Mouse (Mus musculus) forebrain, embryonic 10.5 days (tissue): ENCODE measurements at regions not wholly inside any gene's neighbourhood (a gene's known extent, or its start where the extent isn't known, plus 50 kb on each side); places are given as distances from the start of the nearest gene placed in this dataset.

Experiments
- DNase-seq: peaks from one replicate; pipeline ENCODE4 v3.0.0-alpha.2; 2017; ENCODE audit warnings: low spot score; ENCODE audit errors: extremely low spot score
- H3K27ac ChIP-seq: fragments of 300-500 bp; sonication (generic); 2 replicates; pipeline ENCODE4 v1.5.1; 2016; ENCODE audit warnings: mild to moderate bottlenecking
- H3K27me3 ChIP-seq: fragments of 300-500 bp; sonication (generic); 2 replicates; pipeline ENCODE4 v1.6.1; 2016; ENCODE audit warnings: mild to moderate bottlenecking; ENCODE audit not compliant: poor library complexity, severe bottlenecking
- H3K36me3 ChIP-seq: fragments of 300-500 bp; sonication (generic); replicated peaks from 2 replicates; pipeline ENCODE4 v1.6.1; 2016; ENCODE audit warnings: mild to moderate bottlenecking, moderate library complexity
- H3K4me1 ChIP-seq: fragments of 300-500 bp; sonication (generic); 2 replicates; pipeline ENCODE4 v1.6.1; 2016
- H3K4me3 ChIP-seq: fragments of 300-500 bp; sonication (generic); 2 replicates; pipeline ENCODE4 v1.5.1; 2016; ENCODE audit warnings: mild to moderate bottlenecking, moderate library complexity
- H3K9me3 ChIP-seq: fragments of 300-500 bp; sonication (generic); 2 replicates; pipeline ENCODE4 v1.6.1; 2016; ENCODE audit warnings: mild to moderate bottlenecking, moderate library complexity
- WGBS: fragments of 180-500 bp; shearing (Covaris S2); methylation state at CpG from one replicate; pipeline ENCODE4 v1.1.7; 2016; 5-methylcytosine and 5-hydroxymethylcytosine counted together

DNA sequence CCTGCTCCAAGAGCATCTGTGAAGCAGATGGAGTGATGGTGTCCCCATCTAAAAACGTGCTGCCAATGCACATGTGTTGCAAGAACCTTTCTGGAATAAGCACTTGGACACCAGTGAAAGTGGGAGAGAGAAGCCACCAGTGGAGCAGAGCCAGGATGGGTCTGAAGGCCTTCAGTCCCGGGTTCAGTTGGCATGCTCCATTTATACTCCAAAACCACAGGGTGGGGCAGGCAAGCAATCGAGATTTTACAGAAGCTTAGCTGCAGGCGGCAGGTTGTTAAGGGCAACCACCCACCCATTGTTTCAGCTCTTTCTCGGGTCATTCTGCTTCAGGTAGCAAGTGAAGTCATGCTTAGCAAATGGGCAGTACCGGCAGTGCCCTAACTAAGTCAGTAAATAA lies 51.8 kb upstream of the Sv2b start:
- no peaks in the 10 kb centered on the region for H3K9me3 ChIP-seq
- H3K36me3 ChIP-seq: no peaks in the 10 kb centered on the region
- no peak overlapping the region for H3K4me3 ChIP-seq
- no peak overlapping the region for H3K27ac ChIP-seq
- DNase-seq: no peak
- H3K27me3 ChIP-seq: no peaks in the 10 kb centered on the region; the same call in 1 of the 2 replicates
- H3K4me1 ChIP-seq: peaks cover 18% of the 10 kb centered on the region
- WGBS: 26% methylated on average over 6 of the region's 6 CpGs

DNA sequence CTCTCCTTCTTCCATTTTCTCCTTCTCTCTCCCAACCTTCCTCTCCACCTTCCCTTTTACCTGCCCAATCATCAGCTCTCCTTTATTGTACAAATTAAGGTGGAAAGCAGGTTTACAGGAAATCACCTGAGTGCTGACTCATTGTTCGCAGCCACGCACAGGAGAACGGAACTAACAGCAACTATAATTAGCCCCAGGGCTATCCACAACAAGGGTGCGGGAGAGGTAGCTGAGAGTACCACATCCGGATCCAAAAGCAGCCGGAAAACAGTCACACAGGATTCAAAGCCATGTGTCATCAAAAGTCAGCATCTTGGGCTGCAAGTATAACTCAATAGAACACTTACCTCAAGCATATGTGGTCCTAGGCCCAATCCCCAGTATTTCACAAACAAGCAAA lies 53.5 kb upstream of the Sv2b start:
- Histone ChIP-seq H3K27ac (no peak overlapping the region), H3K27me3 (no peaks in the 10 kb centered on the region; the same call in 1 of the 2 replicates), H3K4me1 (peaks cover 22% of the 10 kb centered on the region), H3K4me3 (no peak overlapping the region), H3K36me3 (no peaks in the 10 kb centered on the region), H3K9me3 (no peaks in the 10 kb centered on the region)
- no peak for DNase-seq
- WGBS: 88% methylated on average over 6 of the region's 6 CpGs

DNA sequence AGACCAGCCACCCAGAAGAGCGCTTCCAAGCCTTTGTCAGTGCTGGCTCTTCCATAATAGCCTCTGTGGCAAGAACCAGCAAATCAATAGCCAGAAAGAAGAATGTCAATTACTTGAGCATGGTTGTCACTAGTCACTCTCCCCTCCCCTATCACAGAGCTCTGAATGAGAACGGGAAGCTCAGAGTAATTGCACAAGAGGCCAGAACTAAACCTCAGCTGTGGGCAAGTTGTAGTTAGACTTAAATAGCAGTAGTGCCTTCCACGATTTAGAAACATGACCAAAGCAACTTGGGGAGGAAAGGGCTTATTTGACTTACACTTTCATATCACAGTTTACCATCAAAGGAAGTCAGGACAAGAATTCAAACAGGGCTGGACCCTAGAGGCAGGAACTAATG lies 56.4 kb upstream of the Sv2b start:
- no peak overlapping the region for H3K4me3 ChIP-seq
- H3K4me1 ChIP-seq: peaks cover 22% of the 10 kb centered on the region
- H3K27me3 ChIP-seq: peaks cover 8% of the 10 kb centered on the region
- no peak overlapping the region for H3K27ac ChIP-seq
- no peaks in the 10 kb centered on the region for H3K36me3 ChIP-seq
- DNase-seq: no peak
- no peaks in the 10 kb centered on the region for H3K9me3 ChIP-seq
- WGBS: 51% methylated on average over 3 of the region's 3 CpGs

DNA sequence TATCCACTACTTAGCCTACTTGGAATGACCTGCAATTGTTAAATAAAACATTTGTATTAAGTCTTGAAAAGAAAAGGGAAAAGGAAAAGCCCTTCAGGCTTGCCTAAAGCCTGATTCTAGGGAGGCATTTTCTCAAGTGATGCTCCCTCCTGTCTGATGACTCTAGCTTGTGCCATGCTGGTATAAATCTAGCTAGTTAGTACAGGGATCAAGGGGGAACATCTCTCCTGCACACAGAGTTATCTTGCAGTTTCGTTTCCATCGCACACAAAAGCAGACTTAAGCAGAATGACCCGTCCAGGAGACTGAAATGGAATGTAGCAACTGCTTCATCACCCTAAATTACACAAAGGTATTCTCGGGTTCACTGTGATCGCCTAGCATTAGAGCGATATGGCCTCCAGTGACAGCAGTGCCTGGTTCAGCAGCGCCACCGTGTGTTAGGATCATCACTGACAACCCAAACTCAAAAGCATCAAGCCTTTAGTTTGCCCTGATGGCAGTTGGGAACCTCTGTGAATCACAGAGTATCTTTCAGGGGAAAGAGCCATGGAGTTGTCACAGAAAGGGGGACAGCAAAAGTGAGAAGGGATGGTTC lies 57.3 kb upstream of the Sv2b start:
- Histone ChIP-seq H3K27me3 (peaks cover 10% of the 10 kb centered on the region), H3K4me1 (peaks cover 15% of the 10 kb centered on the region), H3K27ac (no peak overlapping the region), H3K4me3 (no peak overlapping the region), H3K36me3 (no peaks in the 10 kb centered on the region), H3K9me3 (no peaks in the 10 kb centered on the region)
- DNase-seq: peak; percentile 77
- WGBS: 5% methylated on average over 8 of the region's 8 CpGs

DNA sequence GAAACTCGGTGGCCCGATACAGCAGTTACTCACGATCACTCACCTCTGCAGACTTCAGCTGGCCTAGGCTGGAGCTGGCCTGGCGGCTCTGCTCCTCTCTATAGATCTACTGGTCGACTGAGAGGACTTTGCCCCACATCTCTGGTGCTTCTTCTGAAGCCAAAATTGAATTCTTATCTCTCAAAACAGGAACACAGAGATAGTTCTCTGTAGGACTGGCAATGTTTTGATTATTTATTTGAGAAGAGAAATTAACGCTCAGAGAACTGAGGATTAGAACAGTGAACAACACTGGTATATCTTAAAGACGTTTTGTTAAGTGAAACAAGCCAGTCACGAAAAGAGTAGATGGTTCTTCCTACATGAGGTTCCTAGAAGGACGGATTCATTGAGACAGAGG lies 59.3 kb upstream of the Sv2b start:
- peaks cover 15% of the 10 kb centered on the region for H3K4me1 ChIP-seq
- no peaks in the 10 kb centered on the region for H3K36me3 ChIP-seq
- H3K27ac ChIP-seq: no peak overlapping the region
- no peak for DNase-seq
- H3K9me3 ChIP-seq: no peaks in the 10 kb centered on the region
- WGBS: 84% methylated on average over 9 of the region's 9 CpGs
- H3K4me3 ChIP-seq: no peak overlapping the region
- H3K27me3 ChIP-seq: peaks cover 10% of the 10 kb centered on the region

DNA sequence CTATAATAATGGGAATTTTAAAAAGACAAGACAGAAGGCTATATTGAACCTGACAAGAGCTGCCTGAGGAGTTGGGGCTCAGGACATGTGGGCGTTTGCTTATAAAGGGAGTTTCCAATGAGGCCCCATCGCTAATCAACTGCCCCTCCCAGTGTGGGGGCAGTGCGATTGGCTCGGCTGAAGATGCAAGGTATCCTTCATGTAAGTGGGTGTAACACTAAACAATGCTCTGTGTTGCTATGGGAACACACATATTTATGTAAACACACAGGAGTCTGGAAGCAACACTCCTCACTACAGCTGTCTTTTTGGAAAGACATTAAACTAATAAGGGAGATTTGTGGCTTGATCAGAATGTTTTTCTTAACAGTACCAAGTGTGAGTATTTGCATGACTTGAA lies 60.3 kb upstream of the Sv2b start:
- DNase-seq: no peak
- Histone ChIP-seq H3K27me3 (peaks cover 10% of the 10 kb centered on the region), H3K4me3 (no peak overlapping the region), H3K36me3 (no peaks in the 10 kb centered on the region), H3K4me1 (peaks cover 15% of the 10 kb centered on the region), H3K27ac (no peak overlapping the region), H3K9me3 (no peaks in the 10 kb centered on the region)
- WGBS: 75% methylated on average over 4 of the region's 4 CpGs

DNA sequence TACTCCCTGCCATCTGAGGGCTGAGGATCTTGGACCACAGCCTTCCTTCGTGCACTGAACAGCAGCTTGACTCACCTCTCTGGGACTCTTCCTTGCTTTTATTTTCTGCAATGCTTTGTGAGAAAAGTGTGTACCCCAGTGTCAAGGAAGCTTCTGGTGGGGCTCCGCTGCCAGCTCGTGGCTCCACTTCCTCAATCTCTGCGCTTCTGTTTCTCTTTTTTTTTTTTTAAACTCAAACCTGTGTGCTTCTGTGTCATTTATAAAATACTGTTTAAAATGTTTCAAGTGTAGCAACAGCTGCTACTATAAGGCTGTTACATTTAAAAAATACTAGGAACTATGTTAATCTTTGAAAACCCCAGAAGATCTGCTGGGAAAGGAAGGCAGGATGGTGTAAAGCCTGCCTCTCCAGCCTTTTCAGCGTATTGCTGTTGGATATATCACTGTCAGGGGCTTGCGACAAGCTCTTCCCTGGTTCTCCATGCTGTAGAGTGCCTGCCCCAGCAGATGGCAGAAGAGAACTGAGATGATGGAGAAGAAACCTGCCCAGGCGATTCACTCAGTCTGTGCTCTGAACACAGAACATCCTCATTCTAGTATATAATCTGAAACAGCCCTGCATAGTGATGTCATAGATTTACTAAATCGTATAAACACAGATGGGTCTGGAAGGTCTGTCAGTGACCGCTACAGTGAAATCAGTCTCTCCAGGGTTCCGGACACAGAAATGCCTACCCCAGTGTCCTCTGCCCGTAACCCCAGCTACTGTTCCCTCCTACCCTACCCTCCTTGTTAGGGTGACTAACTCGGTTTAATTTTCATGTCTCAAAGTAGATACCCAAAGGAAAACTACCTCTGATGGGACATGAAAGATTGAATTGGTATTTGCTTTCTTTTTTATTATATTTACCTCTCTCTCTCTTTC lies 61.8 kb upstream of the Sv2b start:
- Histone ChIP-seq H3K4me3 (no peak overlapping the region), H3K36me3 (no peaks in the 10 kb centered on the region), H3K27me3 (peaks cover 10% of the 10 kb centered on the region), H3K4me1 (peaks cover 5% of the 10 kb centered on the region; the same call in 1 of the 2 replicates), H3K27ac (no peak overlapping the region), H3K9me3 (no peaks in the 10 kb centered on the region)
- 55% methylated on average over 12 of the region's 12 CpGs for WGBS
- peak; percentile 47 for DNase-seq

DNA sequence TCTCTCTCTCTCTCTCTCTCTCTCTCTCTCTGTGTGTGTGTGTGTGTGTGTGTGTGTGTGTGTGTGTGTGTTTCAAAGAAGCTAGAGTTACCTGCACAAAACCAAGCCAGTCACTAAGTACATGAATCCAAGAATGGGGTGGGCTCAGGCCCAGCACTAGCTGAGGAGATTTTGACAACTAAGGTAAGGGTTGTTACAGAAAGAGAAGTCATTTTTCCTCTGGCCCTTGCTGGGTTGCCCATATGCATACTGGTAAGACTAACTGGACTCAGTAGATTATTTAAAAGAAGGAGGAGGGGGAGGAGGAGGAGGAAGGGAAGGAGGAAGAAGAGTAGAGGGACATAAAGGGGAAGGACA lies 62.4 kb upstream of the Sv2b start:
- Histone ChIP-seq H3K27me3 (peaks cover 10% of the 10 kb centered on the region; the same call in 1 of the 2 replicates), H3K9me3 (no peaks in the 10 kb centered on the region), H3K36me3 (no peaks in the 10 kb centered on the region), H3K4me1 (no peaks in the 10 kb centered on the region), H3K27ac (no peak overlapping the region), H3K4me3 (no peak overlapping the region)
- no peak for DNase-seq

DNA sequence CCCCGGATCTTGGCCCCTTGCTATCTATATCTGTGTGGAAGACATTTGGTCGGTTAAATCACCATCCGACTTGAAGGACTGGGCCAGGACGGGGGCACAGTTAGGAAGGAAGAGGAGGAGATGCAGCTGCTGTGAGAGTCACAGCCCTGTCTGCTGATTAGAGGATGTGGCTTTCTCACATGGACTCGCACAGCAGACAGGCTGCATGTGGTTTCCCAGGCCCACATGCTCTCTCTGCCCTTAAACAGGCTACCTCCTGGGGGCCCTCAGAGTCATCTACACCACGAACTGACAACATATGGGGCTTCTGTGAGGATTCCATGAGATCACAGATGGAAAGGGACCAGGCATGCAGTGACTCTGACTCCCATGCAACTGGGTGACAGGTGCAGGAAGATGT lies 62.9 kb upstream of the Sv2b start:
- Histone ChIP-seq H3K27me3 (peaks cover 10% of the 10 kb centered on the region; the same call in 1 of the 2 replicates), H3K36me3 (no peaks in the 10 kb centered on the region), H3K9me3 (no peaks in the 10 kb centered on the region), H3K4me3 (no peak overlapping the region), H3K27ac (no peak overlapping the region), H3K4me1 (no peaks in the 10 kb centered on the region)
- WGBS: 75% methylated on average over 6 of the region's 6 CpGs
- DNase-seq: no peak

DNA sequence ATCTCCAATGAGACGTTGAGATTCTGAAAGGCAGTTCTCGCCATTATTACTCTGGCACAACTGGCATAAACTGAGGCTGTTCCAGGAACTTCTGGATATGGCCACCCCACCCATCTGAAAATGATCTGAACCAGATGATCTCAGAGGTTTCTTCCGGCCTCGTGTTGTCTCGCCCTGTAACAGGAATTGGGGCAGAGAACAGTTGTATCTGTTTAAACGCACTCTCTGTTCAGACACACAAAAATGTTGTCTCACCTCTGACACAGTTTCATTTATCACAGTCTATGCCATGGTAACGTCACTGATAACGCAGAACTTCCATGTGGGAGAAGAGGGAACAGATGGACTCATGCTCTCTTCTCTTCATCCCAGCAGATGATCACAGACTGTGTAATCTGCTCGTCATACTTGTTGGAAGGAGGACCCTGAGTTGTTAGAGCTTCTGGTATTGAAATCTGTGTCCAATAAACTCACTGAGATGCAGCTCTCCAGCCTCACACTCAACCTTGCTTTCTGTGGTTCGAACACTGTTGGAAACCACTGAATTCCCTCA lies 63.9 kb upstream of the Sv2b start:
- Histone ChIP-seq H3K9me3 (no peaks in the 10 kb centered on the region), H3K27ac (no peak overlapping the region), H3K4me3 (no peak overlapping the region), H3K36me3 (no peaks in the 10 kb centered on the region), H3K27me3 (peaks cover 10% of the 10 kb centered on the region; the same call in 1 of the 2 replicates), H3K4me1 (no peaks in the 10 kb centered on the region)
- 86% methylated on average over 10 of the region's 10 CpGs for WGBS
- no peak for DNase-seq

DNA sequence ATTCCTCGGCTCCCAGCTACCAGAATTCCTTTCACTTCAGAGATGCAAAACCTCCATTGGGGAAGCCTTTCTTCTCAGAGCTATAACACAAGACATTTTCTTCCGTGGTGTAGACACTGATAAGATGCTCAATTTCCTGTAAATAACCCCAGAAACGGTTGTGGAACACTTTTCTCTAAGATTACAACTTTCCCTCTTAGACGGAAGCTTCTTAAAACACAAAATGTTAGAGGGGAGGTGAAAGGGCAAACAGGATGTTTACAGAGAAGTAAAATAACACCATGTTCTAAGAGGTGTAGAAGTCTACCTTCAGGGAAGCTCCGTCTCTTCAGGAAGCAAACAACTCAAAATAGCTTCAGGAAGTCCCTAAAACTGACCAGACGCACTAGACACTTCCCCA lies 65.4 kb upstream of the Sv2b start:
- no peak for DNase-seq
- Histone ChIP-seq H3K36me3 (no peaks in the 10 kb centered on the region), H3K4me1 (no peaks in the 10 kb centered on the region), H3K4me3 (no peak overlapping the region), H3K27ac (no peak overlapping the region), H3K27me3 (peaks cover 10% of the 10 kb centered on the region; the same call in 1 of the 2 replicates), H3K9me3 (no peaks in the 10 kb centered on the region)
- WGBS: 82% methylated on average over 6 of the region's 6 CpGs

DNA sequence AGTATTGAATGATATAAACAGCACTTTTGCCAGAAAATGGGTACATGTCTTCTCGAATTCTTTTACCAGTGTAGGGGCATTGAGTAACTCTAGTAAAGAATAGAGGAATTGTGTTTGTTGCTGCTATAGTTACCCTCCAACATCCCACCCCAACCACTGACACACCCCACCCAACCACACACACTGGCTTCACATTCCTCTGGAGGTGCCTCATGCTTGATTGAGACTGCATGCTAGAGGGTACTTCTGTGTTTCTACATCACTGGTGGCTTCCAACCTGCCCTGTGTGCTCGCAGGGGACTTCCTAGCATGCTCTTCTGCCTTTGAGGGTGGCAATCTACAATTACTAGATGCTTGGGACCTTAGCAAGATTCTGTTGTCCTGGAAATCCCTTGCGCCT lies 70.5 kb upstream of the Sv2b start:
- DNase-seq: no peak
- Histone ChIP-seq H3K27ac (no peak overlapping the region), H3K4me3 (no peak overlapping the region), H3K27me3 (no peaks in the 10 kb centered on the region), H3K4me1 (peaks cover 7% of the 10 kb centered on the region; the same call in 1 of the 2 replicates), H3K9me3 (no peaks in the 10 kb centered on the region), H3K36me3 (no peaks in the 10 kb centered on the region)
- 78% methylated on average over 3 of the region's 3 CpGs for WGBS

DNA sequence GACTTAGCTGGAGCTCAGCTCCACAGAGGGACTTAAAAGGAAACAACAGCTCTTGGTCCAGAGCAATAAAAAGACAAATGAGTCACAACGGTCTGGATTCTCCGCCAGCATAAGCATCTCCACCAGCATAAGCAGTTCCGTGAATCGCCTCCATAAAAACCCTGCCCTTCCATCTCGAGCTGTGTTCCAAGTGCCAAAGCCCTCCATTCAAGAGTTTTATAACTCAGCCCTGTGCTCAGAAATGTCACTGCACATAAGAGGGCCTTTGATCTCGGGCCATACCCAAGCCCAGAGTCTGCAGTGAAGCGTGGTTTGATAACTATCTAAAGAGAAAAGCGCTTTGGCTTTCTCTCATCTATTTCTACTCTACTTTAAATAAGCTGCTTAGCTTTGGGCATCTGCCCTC lies 70.8 kb upstream of the Akap13 start:
- Histone ChIP-seq H3K27me3 (no peaks in the 10 kb centered on the region), H3K4me1 (peaks cover 10% of the 10 kb centered on the region; the same call in 1 of the 2 replicates), H3K27ac (0 out of 2 replicates have a peak overlapping the region, but pooled peaks have one; percentile 40), H3K4me3 (no peak overlapping the region), H3K36me3 (no peaks in the 10 kb centered on the region), H3K9me3 (no peaks in the 10 kb centered on the region)
- no peak for DNase-seq
- 57% methylated on average over 8 of the region's 8 CpGs for WGBS
